Mouse (Mus musculus) erythroblast, embryonic 14.5 days (primary cell): ENCODE results near the gene Ubp1.

Experiments used
- GATA1 ChIP-seq: IDR thresholded peaks from 2 replicates; pipeline ENCODE4 v1.6.1; 2012; ENCODE audit warnings: low read length, inconsistent platforms, mixed read lengths
- TAL1 ChIP-seq: IDR thresholded peaks from 3 replicates; pipeline ENCODE4 v1.6.1; 2012; ENCODE audit warnings: low read length, inconsistent platforms, mixed read lengths

DNA sequence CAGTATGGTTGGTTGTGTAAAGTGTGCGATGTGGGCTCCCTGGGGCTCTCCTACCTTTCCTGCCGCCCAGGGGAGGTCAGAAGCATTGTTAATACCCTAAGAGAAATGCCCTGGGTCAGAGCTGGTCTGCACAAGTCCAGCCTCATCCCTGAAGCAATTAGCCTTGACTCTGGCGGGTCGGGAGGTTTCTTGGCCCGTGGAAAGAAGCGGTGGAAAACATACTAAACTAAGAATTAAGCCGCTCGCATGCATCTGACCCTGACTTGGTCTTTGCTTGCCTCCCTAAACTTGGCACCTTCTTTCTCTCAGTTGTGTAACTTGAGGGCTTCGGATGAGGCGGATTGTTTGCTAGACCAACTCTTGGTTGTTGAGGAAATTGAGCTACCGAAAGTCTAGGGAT lies 1.8 kb downstream of the Ubp1 start:
- TF ChIP-seq TAL1 (no peak), GATA1 (no peak)
